Mouse (Mus musculus) central nervous system, embryonic 14 days (tissue): Measurements from ENCODE around the gene Abhd16b. TPM values are rescaled to one million over a fixed set of nuclear protein-coding genes. Genes with fewer than 3 reads are reported as not detected.

Source experiments
- polyA plus RNA-seq: library from polyadenylated mRNA; depleted of rRNA; stranded (reverse); fragments of >200 nt; gene quantifications from 2 replicates; pipeline ENCODE4 v1.2.3, GENCODE M21; 2012; rRNA removed

Abhd16b gene
- polyA plus RNA-seq, result not detected in 2 replicates

GRCm38 (mm10) chr2:181493156-181493927 is at the start of gene Abhd16b:
TSS of gene Abhd16b (plus strand) at chr2:181493206.

GRCm38 (mm10) chr2:181459153-181459672 is 33.8 kb upstream of the Abhd16b start, which contains the start of gene Zbtb46:
TSS of gene Zbtb46 (minus strand) at chr2:181459426.

GRCm38 (mm10) chr2:181496831-181497547 is 4.0 kb downstream of the Abhd16b start, which contains the start of gene Tpd52l2:
TSS of gene Tpd52l2 (plus strand) at chr2:181497142.

GRCm38 (mm10) chr2:181520118-181520935 is 27.3 kb downstream of the Abhd16b start, which contains the start of gene Dnajc5:
TSS of gene Dnajc5 (plus strand) at chr2:181520485.

Other genes with a start within 250 kb of the Abhd16b start
- gene Gmeb2, start 205.2 kb upstream of the Abhd16b start, polyA plus RNA-seq, result 32.1 and 35.0 TPM in 2 replicates
- 686 and 740 TPM in 2 replicates for gene Stmn3, start 178.7 kb upstream of the Abhd16b start, polyA plus RNA-seq
- 119 and 121 TPM in 2 replicates for gene Rtel1, start 173.5 kb upstream of the Abhd16b start, polyA plus RNA-seq
- gene Zgpat, start 128.3 kb upstream of the Abhd16b start, polyA plus RNA-seq, result 122 and 128 TPM in 2 replicates
- 106 and 119 TPM in 2 replicates for gene Arfrp1, start 127.8 kb upstream of the Abhd16b start, polyA plus RNA-seq
- gene Lime1, start 113.1 kb upstream of the Abhd16b start, polyA plus RNA-seq, result 110 and 111 TPM in 2 replicates
- 10.5 and 11.4 TPM in 2 replicates for gene Zbtb46, start 33.8 kb upstream of the Abhd16b start, polyA plus RNA-seq
- gene Tpd52l2, start 3.9 kb downstream of the Abhd16b start, polyA plus RNA-seq, result 124 TPM in 2 replicates
- 136 and 141 TPM in 2 replicates for gene Dnajc5, start 27.3 kb downstream of the Abhd16b start, polyA plus RNA-seq
- gene Uckl1, start 91.7 kb downstream of the Abhd16b start, polyA plus RNA-seq, result 140 and 143 TPM in 2 replicates
- gene Prpf6, start 98.7 kb downstream of the Abhd16b start, polyA plus RNA-seq, result 47.0 and 50.2 TPM in 2 replicates
- 131 and 132 TPM in 2 replicates for gene Zfp512b, start 99.6 kb downstream of the Abhd16b start, polyA plus RNA-seq
- gene Samd10, start 106.0 kb downstream of the Abhd16b start, polyA plus RNA-seq, result 106 and 110 TPM in 2 replicates
- gene Gm29797, start 163.8 kb downstream of the Abhd16b start, polyA plus RNA-seq, result 0.12 and 0.18 TPM in 2 replicates
- gene Sox18, start 178.4 kb downstream of the Abhd16b start, polyA plus RNA-seq, result 20.4 and 25.3 TPM in 2 replicates
- gene Tcea2, start 187.1 kb downstream of the Abhd16b start, polyA plus RNA-seq, result 78.5 and 86.8 TPM in 2 replicates
- gene Rgs19, start 200.8 kb downstream of the Abhd16b start, polyA plus RNA-seq, result 75.0 and 83.6 TPM in 2 replicates
- gene Lkaaear1, start 205.2 kb downstream of the Abhd16b start, polyA plus RNA-seq, result not detected in 2 replicates
- gene Oprl1, start 221.8 kb downstream of the Abhd16b start, polyA plus RNA-seq, result 70.0 and 75.1 TPM in 2 replicates